Mouse (Mus musculus) G1E-ER4 (cell line): Measurements from ENCODE around the gene Cd47. TPM values are rescaled to one million over a fixed set of nuclear protein-coding genes. Genes with fewer than 3 reads are reported as not detected.

Experiments
- GATA1 ChIP-seq: IDR thresholded peaks from one replicate; pipeline ENCODE4 v1.8.0; 2012; ENCODE audit warnings: low read length, inconsistent platforms
- polyA plus RNA-seq: library from polyadenylated mRNA; stranded (reverse); fragments of >175 nt; gene quantifications from 2 replicates; pipeline ENCODE4 v1.2.3, GENCODE M21; 2012

Gene Cd47
- polyA plus RNA-seq: 111 and 150 TPM in 2 replicates

DNA sequence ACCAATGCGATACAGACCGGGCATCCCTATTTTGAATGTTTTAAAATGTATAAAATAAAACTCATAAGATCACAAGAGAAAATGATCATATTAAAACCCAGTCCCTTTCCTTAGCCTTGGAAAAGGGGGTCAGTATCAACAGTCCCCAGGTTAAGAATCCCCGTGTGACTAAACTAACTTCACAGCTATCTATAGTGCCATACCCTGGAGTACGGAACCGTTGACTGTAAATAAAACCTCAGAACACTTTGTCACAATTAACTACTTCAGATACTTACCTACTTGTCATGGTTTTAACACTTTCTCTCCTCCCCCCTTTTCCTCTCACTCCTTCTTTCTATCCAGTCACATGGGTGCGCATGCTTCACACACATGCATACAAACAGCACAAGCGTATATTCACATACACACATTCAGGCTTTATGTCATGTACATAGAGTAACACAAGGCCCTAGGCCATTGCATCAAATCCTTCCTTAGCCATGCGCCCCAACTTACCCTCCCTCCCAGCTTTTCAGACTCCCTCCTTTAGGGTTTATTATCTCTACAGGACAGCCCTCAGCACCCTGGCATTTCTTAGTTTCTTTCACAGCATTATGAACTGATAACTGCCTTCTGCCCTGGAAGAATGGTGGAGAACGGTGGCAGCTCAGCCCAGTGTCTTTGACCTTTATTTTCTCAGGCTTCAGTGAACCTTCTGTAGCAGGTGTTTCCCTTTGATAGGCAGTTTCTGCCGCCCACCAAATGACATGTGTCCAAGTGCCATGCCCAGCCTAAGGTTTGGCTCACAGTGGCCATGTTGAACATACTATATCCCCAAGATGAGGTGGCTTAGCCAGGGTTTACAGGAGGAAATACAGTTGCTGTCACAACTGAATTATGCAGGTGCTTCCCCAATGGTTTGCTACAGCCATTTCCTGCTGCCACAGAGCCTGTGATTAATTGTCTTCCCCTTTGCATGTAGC lies at the start of gene Cd47:
Gene Cd47 (plus strand): TSS at position 937 of the 965 bp plus-strand sequence.
- peak; percentile 51 for TF ChIP-seq GATA1

DNA sequence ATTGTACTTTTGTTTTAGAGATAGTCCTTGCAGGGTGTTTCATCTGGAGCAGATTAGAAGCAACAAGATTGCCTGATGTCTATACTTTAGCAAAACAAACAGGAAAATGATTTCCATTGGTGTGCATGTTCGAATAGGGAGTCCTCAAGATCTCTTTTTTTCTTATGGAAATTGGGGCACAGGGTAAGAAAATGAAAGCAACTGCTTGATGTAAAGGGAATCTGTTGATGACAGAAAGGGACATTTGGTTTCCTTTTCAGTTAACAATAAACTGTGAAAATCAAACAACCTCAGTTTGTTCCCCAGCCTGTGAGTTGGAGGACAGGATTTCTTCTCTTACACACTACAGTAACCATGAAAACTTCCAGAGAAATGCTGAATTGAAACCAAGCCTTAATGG lies 47.4 kb upstream of the Cd47 start:
- TF ChIP-seq GATA1: no peak

DNA sequence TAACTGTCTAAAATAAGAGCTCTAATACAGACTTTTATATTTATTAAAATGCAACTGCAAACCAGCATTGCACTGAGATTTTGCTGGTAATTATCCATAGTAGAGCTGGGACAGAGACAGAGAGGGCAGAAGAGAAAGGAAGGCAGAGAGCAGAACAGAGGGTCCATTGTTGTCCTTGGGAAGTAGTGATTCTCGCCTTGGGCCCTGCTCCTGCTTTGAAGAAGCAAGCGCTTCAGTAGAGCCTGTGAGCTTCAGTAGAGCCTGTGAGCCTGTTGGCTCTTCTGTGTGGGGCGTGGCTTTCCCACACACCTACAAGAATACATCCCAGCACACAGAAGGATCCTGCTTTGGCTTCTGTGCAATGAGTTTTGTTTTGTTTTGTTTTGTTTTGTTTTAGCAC lies 47.0 kb upstream of the Cd47 start:
- TF ChIP-seq GATA1: no peak

- no peak for TF ChIP-seq GATA1
Measured at GRCm38 (mm10) chr16:49760517-49761203, 39.7 kb upstream of the Cd47 start.

DNA sequence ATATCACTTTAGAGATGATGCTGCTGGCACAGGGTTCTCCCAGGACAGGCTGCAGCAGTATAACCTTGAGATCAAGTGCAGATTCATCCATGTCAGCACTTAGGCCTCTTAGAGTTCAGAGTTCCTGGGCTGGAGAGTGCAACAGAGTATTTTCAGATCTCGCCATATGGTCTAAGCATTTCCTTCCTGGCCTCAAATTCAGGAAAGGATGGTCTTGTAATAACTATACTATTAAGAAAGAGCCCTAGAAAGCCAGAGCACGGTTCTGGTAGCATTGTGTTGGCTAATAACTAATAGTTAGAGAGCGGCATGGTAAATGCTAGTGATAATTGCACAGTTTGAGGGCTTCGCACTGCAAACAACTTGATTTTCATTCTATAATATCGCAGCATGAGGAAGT lies 38.4 kb upstream of the Cd47 start:
- TF ChIP-seq GATA1: no peak

- TF ChIP-seq GATA1: no peak
Measured at GRCm38 (mm10) chr16:49766326-49766725, 34.0 kb upstream of the Cd47 start.

- TF ChIP-seq GATA1: no peak
Measured at GRCm38 (mm10) chr16:49768491-49769031, 31.8 kb upstream of the Cd47 start.

DNA sequence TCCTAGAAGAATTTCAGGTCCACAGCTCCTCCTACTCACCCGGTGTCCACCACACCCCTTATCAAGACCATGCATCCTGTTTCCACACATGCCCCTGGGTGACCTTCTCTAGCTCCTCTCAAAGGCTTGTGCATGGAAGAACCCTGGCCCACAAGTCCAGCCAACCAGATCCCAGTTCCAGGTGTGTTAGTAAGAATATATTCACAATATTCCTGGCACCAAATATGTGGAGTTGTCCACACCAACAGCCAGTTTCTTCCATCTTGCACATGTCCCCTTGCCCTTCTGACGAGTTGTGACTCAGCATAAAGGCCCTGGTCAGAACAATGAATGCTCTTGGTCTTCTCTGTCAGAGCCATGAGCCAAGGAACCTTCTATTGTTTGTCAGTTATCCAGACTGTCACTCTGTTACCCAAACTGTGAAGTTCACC lies 30.5 kb upstream of the Cd47 start:
- TF ChIP-seq GATA1: no peak

DNA sequence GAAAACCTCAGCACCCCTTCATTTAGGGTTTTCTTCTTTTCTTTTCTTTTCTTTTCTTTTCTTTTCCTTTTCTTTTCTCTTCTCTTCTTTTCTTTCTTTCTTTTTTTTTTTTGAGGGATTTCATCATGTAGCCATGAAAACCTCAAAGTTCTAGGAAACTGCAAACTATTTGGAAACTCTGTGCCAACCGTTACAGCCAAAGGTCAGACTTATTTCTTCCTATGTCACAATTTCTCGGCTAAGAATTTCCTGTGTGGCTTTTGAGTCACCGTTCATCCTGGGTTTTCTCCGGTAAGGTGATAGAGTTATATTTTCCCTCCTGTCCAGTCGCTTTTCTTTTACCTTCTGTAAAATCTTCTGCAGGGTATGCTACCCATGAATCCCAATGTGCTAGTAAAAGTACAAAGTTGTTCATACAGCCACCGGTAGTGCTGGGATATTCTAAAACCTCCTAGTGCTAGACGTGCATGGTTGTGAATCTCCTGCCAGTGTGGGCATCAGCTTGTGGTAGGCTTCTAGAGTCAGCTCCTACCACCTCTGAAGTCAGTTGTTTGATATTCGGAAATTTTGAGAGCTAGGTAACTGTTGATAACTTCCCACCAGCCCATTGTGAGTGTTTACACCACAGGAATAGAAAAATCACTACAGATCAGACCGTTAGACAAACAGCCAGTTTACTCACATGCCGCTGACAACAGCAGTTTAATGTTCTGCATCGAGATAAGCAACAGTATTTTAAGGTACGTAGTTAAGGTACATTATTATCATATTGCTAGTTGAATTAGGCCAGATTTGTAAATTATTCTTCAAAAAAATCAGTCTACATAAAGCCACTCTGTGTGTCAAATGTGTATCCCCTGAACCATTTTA lies 29.8 kb upstream of the Cd47 start:
- no peak for TF ChIP-seq GATA1

DNA sequence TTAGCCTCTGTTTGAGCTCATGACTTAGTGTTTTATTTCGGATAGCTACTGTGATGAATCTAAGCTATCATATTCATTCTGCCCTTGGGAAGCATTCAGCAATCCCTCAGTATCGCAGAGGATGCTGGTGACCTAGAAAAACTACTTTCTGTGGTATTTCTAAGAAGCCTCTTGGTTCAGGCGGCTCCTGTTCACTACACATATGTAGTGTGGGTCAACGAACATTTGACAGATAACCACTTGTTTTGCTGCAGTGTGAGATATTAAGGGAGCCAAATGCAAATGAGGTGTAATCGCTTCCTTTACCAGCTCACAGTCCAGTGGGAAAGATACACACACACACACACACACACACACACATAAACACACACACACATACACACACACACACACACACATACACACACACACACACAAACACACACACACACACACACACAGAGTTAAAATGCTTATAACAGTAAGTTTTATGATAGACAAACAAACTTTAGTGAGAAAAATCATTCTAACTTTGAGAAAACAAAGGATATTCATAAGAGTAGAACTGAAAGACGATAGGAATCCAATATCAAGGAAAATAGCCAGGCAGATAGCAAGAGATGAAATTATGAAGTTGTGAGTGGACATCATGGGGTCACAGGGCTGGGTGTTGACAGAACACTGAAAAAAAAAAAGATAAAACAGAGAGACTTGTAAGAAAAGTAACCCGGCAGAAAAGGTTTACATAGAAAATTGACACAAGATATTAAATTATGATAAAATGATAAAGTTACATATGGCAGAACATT lies 28.5 kb upstream of the Cd47 start:
- peak; percentile 72 for TF ChIP-seq GATA1

- TF ChIP-seq GATA1: no peak
Measured at GRCm38 (mm10) chr16:49772576-49772975, 27.8 kb upstream of the Cd47 start.

- TF ChIP-seq GATA1: no peak
Measured at GRCm38 (mm10) chr16:49773068-49773467, 27.3 kb upstream of the Cd47 start.

DNA sequence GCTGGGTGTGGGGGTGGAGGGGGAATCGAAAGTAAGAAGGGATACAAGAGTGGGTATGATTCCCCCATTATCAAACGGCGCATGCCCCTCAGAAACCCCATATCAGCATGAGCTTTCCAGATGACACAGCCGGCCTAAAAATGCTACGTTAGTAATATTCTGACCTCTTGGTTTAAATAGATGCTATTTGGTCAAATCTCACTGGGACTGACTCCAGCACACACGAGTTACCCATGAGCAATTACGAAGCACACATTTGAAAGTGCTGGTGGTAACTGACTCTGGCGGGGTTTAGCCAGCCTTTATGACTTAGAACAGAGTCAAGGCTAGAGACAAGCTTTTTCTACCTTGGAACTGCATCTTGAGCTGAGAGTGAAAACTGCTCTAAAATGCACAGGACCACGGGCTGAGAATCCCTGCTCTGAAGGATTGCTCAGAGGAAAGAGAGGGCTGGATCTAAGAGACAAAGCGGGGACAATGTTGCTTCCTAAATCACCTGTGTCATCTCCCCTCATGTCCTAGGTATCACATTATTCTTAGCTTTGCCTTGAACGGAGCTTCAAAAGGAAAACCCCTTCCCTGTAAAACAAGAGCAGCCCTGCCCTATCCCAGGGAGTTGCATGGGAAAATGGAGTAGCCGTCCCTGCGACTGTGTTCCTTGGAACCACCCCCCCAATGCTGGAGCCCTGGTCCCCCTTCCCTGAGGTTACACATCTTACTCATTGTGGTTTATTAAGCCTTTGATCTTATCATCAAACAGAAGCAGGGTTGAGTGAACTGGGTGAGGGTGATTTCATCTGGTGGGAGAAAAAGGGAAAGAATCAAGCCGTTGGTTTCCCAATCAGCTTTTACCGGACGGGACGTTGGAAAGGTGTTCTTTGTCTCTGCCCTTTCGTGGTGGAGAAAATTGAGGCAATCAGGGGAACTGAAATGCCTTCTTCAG lies 26.0 kb upstream of the Cd47 start:
- TF ChIP-seq GATA1: peak; percentile 62
